ENCODE assay signal across 8 mouse cellular contexts in genomic region chr12:44209824-44210752, GRCm38 (mm10). TPM values are rescaled to one million over a fixed set of nuclear protein-coding genes. Genes with fewer than 3 reads are reported as not detected.
DNase-seq lines count a peak whose midpoint lies in the region; ATAC-seq and TF ChIP-seq lines count a peak whose summit lies in the region.

Gene Dnajb9 (minus strand): TSS chr12:44210326.

- DNase-seq in CD8-positive naive resting alpha-beta T cell, adult 2 months (ENCODE audit: low read depth in 2 of 2, low spot score in 2 of 2): peak; percentile 100
- DNase-seq in c-Kit-positive CD71-negative TER-119-negative erythroid progenitor cells, embryonic 14.5 days (ENCODE audit: low read depth): peak; percentile 99
- DNase-seq in forebrain, embryonic 10.5 days (ENCODE audit: extremely low spot score, low spot score): peak; percentile 99
- DNase-seq in kidney, postnatal 25 days: peak; percentile 99 to 100
- DNase-seq in liver, embryonic 14.5 days (ENCODE audit: low read depth in 3 of 3, low spot score in 3 of 3): peak; percentile 96 to 98 (median 97)
- DNase-seq in neural tube, embryonic 11.5 days (ENCODE audit: low spot score): peak; percentile 100
- peak; percentile 99 for DNase-seq in stomach, postnatal 0 days (ENCODE audit: low spot score)

- peak within 1 kb of the TSS; percentile 71 for H3K4me2 ChIP-seq in heart, embryonic 15.5 days
- H3K4me2 ChIP-seq in liver, embryonic 14.5 days (ENCODE audit: low read depth): peak within 1 kb of the TSS; percentile 94
- peak within 1 kb of the TSS; percentile 73 for H3K4me2 ChIP-seq in neural tube, embryonic 11.5 days (ENCODE audit: low read depth)
- H3K4me2 ChIP-seq in stomach, postnatal 0 days (replicated peaks; ENCODE audit: low read depth): peak within 1 kb of the TSS; percentile 68

- peak; percentile 99 for ATAC-seq in heart, embryonic 15.5 days (replicated peaks; ENCODE audit: insufficient number of reproducible peaks, insufficient read depth, low FRiP score, low read depth)
- ATAC-seq in liver, embryonic 14.5 days (ENCODE audit: insufficient read depth): peak; percentile 98
- ATAC-seq in neural tube, embryonic 11.5 days (ENCODE audit: insufficient read depth, low FRiP score, low TSS enrichment): peak; percentile 99
- ATAC-seq in stomach, postnatal 0 days (ENCODE audit: low FRiP score, low TSS enrichment): peak; percentile 99

- H3K4me3 ChIP-seq in forebrain, embryonic 10.5 days: peak within 1 kb of the TSS; percentile 94
- H3K4me3 ChIP-seq in heart, embryonic 15.5 days: peak within 1 kb of the TSS; percentile 94
- peak within 1 kb of the TSS; percentile 78 to 90 for H3K4me3 ChIP-seq in liver, embryonic 14.5 days (ENCODE audit: insufficient read depth in 1 of 2, low read depth in 2 of 2, low read length in 2 of 2)
- peak within 1 kb of the TSS; percentile 68 for H3K4me3 ChIP-seq in neural tube, embryonic 11.5 days (ENCODE audit: low read depth, low read length)
- peak within 1 kb of the TSS; percentile 97 for H3K4me3 ChIP-seq in stomach, postnatal 0 days (ENCODE audit: low read depth, low read length)

- H3K9me3 ChIP-seq in forebrain, embryonic 10.5 days: no peaks in the 10 kb centered on the region
- no peaks in the 10 kb centered on the region for H3K9me3 ChIP-seq in heart, embryonic 15.5 days (replicated peaks)
- H3K9me3 ChIP-seq in liver, embryonic 14.5 days (ENCODE audit: control insufficient read depth, low read length): no peaks in the 10 kb centered on the region
- H3K9me3 ChIP-seq in neural tube, embryonic 11.5 days (ENCODE audit: control insufficient read depth, low read length): no peaks in the 10 kb centered on the region
- H3K9me3 ChIP-seq in stomach, postnatal 0 days (ENCODE audit: control insufficient read depth, low read length): no peaks in the 10 kb centered on the region

- H3K27ac ChIP-seq in forebrain, embryonic 10.5 days: peak within 1 kb of the TSS; percentile 91
- H3K27ac ChIP-seq in heart, embryonic 15.5 days: peak within 1 kb of the TSS; percentile 86
- peak within 1 kb of the TSS; percentile 49 for H3K27ac ChIP-seq in liver, embryonic 14.5 days
- H3K27ac ChIP-seq in neural tube, embryonic 11.5 days (ENCODE audit: low read depth, low read length): peak within 1 kb of the TSS; percentile 89
- H3K27ac ChIP-seq in stomach, postnatal 0 days (replicated peaks): peak within 1 kb of the TSS; percentile 95

- TF ChIP-seq CTCF in liver, embryonic 14.5 days (IDR thresholded peaks at IDR 0.05; ENCODE audit: low read depth): peak; percentile 88
- peak; percentile 85 for TF ChIP-seq CTCF in stomach, postnatal 0 days (IDR thresholded peaks at IDR 0.05; ENCODE audit: low read depth)

- H3K36me3 ChIP-seq in forebrain, embryonic 10.5 days (replicated peaks): peaks cover 15% of the 10 kb centered on the region
- H3K36me3 ChIP-seq in heart, embryonic 15.5 days: peaks cover 4% of the 10 kb centered on the region; the same call in 1 of the 2 replicates
- peaks cover 4% of the 10 kb centered on the region for H3K36me3 ChIP-seq in liver, embryonic 14.5 days (replicated peaks; ENCODE audit: control insufficient read depth, insufficient read depth, low read depth)
- H3K36me3 ChIP-seq in neural tube, embryonic 11.5 days (ENCODE audit: control insufficient read depth, insufficient read depth, low read length): no peaks in the 10 kb centered on the region
- H3K36me3 ChIP-seq in stomach, postnatal 0 days (ENCODE audit: control insufficient read depth, insufficient read depth, low read length): no peaks in the 10 kb centered on the region

- TF ChIP-seq EP300 in liver, embryonic 14.5 days (IDR thresholded peaks at IDR 0.05; ENCODE audit: low read depth): no peak
- TF ChIP-seq EP300 in stomach, postnatal 0 days (optimal IDR thresholded peaks at IDR 0.05): no peak

- H3K27me3 ChIP-seq in forebrain, embryonic 10.5 days (ENCODE audit: poor library complexity, severe bottlenecking): no peaks in the 10 kb centered on the region
- no peaks in the 10 kb centered on the region for H3K27me3 ChIP-seq in heart, embryonic 15.5 days
- no peaks in the 10 kb centered on the region for H3K27me3 ChIP-seq in liver, embryonic 14.5 days (ENCODE audit: control insufficient read depth, insufficient read depth, low read length)
- no peaks in the 10 kb centered on the region for H3K27me3 ChIP-seq in neural tube, embryonic 11.5 days (ENCODE audit: control insufficient read depth, insufficient read depth, low read length)
- H3K27me3 ChIP-seq in stomach, postnatal 0 days (ENCODE audit: control insufficient read depth, insufficient read depth, low read length): no peaks in the 10 kb centered on the region

- H3K9ac ChIP-seq in heart, embryonic 15.5 days: peak within 1 kb of the TSS; percentile 95
- peak within 1 kb of the TSS; percentile 89 for H3K9ac ChIP-seq in liver, embryonic 14.5 days (replicated peaks)
- peak within 1 kb of the TSS; percentile 91 for H3K9ac ChIP-seq in neural tube, embryonic 11.5 days (ENCODE audit: low read length)
- peak within 1 kb of the TSS; percentile 97 for H3K9ac ChIP-seq in stomach, postnatal 0 days (ENCODE audit: low read length)

- H3K4me1 ChIP-seq in forebrain, embryonic 10.5 days: peaks cover 20% of the 10 kb centered on the region
- 0 out of 2 replicates have a peak, but pooled peaks cover 6% of the 10 kb centered on the region for H3K4me1 ChIP-seq in heart, embryonic 15.5 days (replicated peaks)
- peaks cover 6 to 8% of the 10 kb centered on the region in 2 experiments for H3K4me1 ChIP-seq in liver, embryonic 14.5 days (replicated peaks; ENCODE audit: control insufficient read depth in 2 of 2, insufficient read depth in 2 of 2, low read length in 1 of 2)
- no peaks in the 10 kb centered on the region; the same call in 1 of the 2 replicates for H3K4me1 ChIP-seq in neural tube, embryonic 11.5 days (ENCODE audit: control insufficient read depth, insufficient read depth, low read length)
- no peaks in the 10 kb centered on the region for H3K4me1 ChIP-seq in stomach, postnatal 0 days (replicated peaks; ENCODE audit: control insufficient read depth, insufficient read depth)

- WGBS in forebrain, embryonic 10.5 days: under 1% methylated on average over 77 of the region's 77 CpGs
- under 1% methylated on average over 77 of the region's 77 CpGs for WGBS in heart, embryonic 15.5 days
- 1% methylated on average over 77 of the region's 77 CpGs for WGBS in liver, embryonic 14.5 days (ENCODE audit: insufficient replicate concordance)
- under 1% methylated on average over 77 of the region's 77 CpGs for WGBS in neural tube, embryonic 11.5 days
- WGBS in stomach, postnatal 0 days: under 1% methylated on average over 74 of the region's 77 CpGs

RNA-seq across cellular contexts. Expression of gene Dnajb9, which starts in this region (rescaled TPM):
- polyA plus RNA-seq in forebrain, embryonic 10.5 days (2016; fragmentation: Nextera tagmentation; extraction: Ambion mirVana): 12.7 and 15.1 TPM in 2 replicates
- 20.1 and 22.8 TPM in 2 replicates for polyA plus RNA-seq in heart, embryonic 15.5 days (2015; fragmentation: Nextera tagmentation; extraction: Ambion mirVana)
- polyA plus RNA-seq in liver, embryonic 14.5 days (2012; rRNA removed): 4.4 and 5.6 TPM in 2 replicates
- polyA plus RNA-seq in liver, embryonic 14.5 days (2014; fragmentation: Nextera tagmentation; extraction: Ambion mirVana): 15.4 and 15.7 TPM in 2 replicates
- 31.8 and 32.0 TPM in 2 replicates for polyA plus RNA-seq in neural tube, embryonic 11.5 days (2014; fragmentation: Nextera tagmentation; extraction: Ambion mirVana)
- 30.1 and 36.3 TPM in 2 replicates for polyA plus RNA-seq in stomach, postnatal 0 days (2015; fragmentation: Nextera tagmentation; extraction: Ambion mirVana)

Comparison
In these comparisons a context has a peak if more than half of its experiments do, and no peak if none do; other contexts are left out.
1. Peak in every context shown above with its lines: DNase-seq, ATAC-seq, H3K4me3 ChIP-seq and H3K27ac ChIP-seq.